Mouse (Mus musculus): ENCODE measurements around the gene Rpl39l. TPM values are rescaled to one million over a fixed set of nuclear protein-coding genes. Genes with fewer than 3 reads are reported as not detected.
"Not testable (repeated sequence)": the region's sequence is repeated elsewhere in the genome, so short reads cannot be mapped to it uniquely, and the experiment has no call there.

Gene Rpl39l
- not detected in 2 replicates for total RNA-seq (2014; fragmentation: Nextera tagmentation)
- not detected in 2 replicates for total RNA-seq (2017)

GRCm38 (mm10) chr16:10170005-10170404 lies at the start of gene Rpl39l:
Rpl39l (plus strand) TSS chr16:10170226.
- no peak for ATAC-seq (replicated peaks; ENCODE audit: low FRiP score, low TSS enrichment, poor library complexity, severe bottlenecking)

- ATAC-seq (replicated peaks; ENCODE audit: low FRiP score, low TSS enrichment, poor library complexity, severe bottlenecking) = no peak
Observed at GRCm38 (mm10) chr16:10127586-10127985, 42.4 kb upstream of the Rpl39l start.

- no peak for ATAC-seq (replicated peaks; ENCODE audit: low FRiP score, low TSS enrichment, poor library complexity, severe bottlenecking)
Observed at GRCm38 (mm10) chr16:10129052-10129911, 40.7 kb upstream of the Rpl39l start.

GRCm38 (mm10) chr16:10143166-10143565 lies 26.9 kb upstream of the Rpl39l start:
- ATAC-seq (replicated peaks; ENCODE audit: low FRiP score, low TSS enrichment, poor library complexity, severe bottlenecking) = no peak

- ATAC-seq (replicated peaks; ENCODE audit: low FRiP score, low TSS enrichment, poor library complexity, severe bottlenecking) = no peak
Observed at GRCm38 (mm10) chr16:10147401-10147800, 22.6 kb upstream of the Rpl39l start.

GRCm38 (mm10) chr16:10169123-10169905 lies 712 bp upstream of the Rpl39l start:
- ATAC-seq (replicated peaks; ENCODE audit: low FRiP score, low TSS enrichment, poor library complexity, severe bottlenecking) = no peak

- ATAC-seq (replicated peaks; ENCODE audit: low FRiP score, low TSS enrichment, poor library complexity, severe bottlenecking) = no peak
Observed at GRCm38 (mm10) chr16:10171276-10171675, 1.2 kb downstream of the Rpl39l start.

GRCm38 (mm10) chr16:10172179-10172820 lies 2.3 kb downstream of the Rpl39l start:
- no peak for ATAC-seq (replicated peaks; ENCODE audit: low FRiP score, low TSS enrichment, poor library complexity, severe bottlenecking)

GRCm38 (mm10) chr16:10187461-10187860 lies 17.4 kb downstream of the Rpl39l start:
- ATAC-seq (replicated peaks; ENCODE audit: low FRiP score, low TSS enrichment, poor library complexity, severe bottlenecking) = not testable (repeated sequence)

GRCm38 (mm10) chr16:10192679-10193506 lies 22.9 kb downstream of the Rpl39l start, which contains the start of gene Atf7ip2:
Atf7ip2 (plus strand) TSS chr16:10192712.
- peak; percentile 74 for ATAC-seq (replicated peaks; ENCODE audit: low FRiP score, low TSS enrichment, poor library complexity, severe bottlenecking)

GRCm38 (mm10) chr16:10208777-10209176 lies 38.8 kb downstream of the Rpl39l start:
- ATAC-seq (replicated peaks; ENCODE audit: low FRiP score, low TSS enrichment, poor library complexity, severe bottlenecking) = no peak

GRCm38 (mm10) chr16:10216366-10216765 lies 46.3 kb downstream of the Rpl39l start:
- not testable (repeated sequence) for ATAC-seq (replicated peaks; ENCODE audit: low FRiP score, low TSS enrichment, poor library complexity, severe bottlenecking)

GRCm38 (mm10) chr16:10217020-10217419 lies 47.0 kb downstream of the Rpl39l start:
- ATAC-seq (replicated peaks; ENCODE audit: low FRiP score, low TSS enrichment, poor library complexity, severe bottlenecking) = not testable (repeated sequence)

Other genes with a start within 250 kb of the Rpl39l start
- not detected in 2 replicates for gene Grin2a, start 174.7 kb upstream of the Rpl39l start, total RNA-seq (2014; fragmentation: Nextera tagmentation)
- not detected in 2 replicates for gene Grin2a, start 174.7 kb upstream of the Rpl39l start, total RNA-seq (2017)
- gene Atf7ip2, start 22.5 kb downstream of the Rpl39l start, total RNA-seq (2014; fragmentation: Nextera tagmentation) = not detected in 2 replicates
- not detected in 2 replicates for gene Atf7ip2, start 22.5 kb downstream of the Rpl39l start, total RNA-seq (2017)
- gene Emp2, start 143.7 kb downstream of the Rpl39l start, total RNA-seq (2014; fragmentation: Nextera tagmentation) = not detected in 2 replicates
- gene Emp2, start 143.7 kb downstream of the Rpl39l start, total RNA-seq (2017) = not detected in 2 replicates
- gene Tekt5, start 225.3 kb downstream of the Rpl39l start, total RNA-seq (2014; fragmentation: Nextera tagmentation) = not detected in 2 replicates
- gene Tekt5, start 225.3 kb downstream of the Rpl39l start, total RNA-seq (2017) = 0.19 TPM in 1 of 2 replicates, not detected in the other
- 39.1 and 51.6 TPM in 2 replicates for gene Nubp1, start 241.7 kb downstream of the Rpl39l start, total RNA-seq (2014; fragmentation: Nextera tagmentation)
- gene Nubp1, start 241.7 kb downstream of the Rpl39l start, total RNA-seq (2017) = 46.8 and 51.8 TPM in 2 replicates